Mouse (Mus musculus): Measurements from ENCODE around the gene Mill2.

- no peak for TF ChIP-seq POLR2A (IDR thresholded peaks at IDR 0.05; ENCODE audit: insufficient read depth, low read length)
- TF ChIP-seq CTCF (IDR thresholded peaks at IDR 0.05; ENCODE audit: low read depth, low read length), result no peak
- TF ChIP-seq EP300 (IDR thresholded peaks at IDR 0.05; ENCODE audit: insufficient read depth, low read depth, low read length), result no peak
Observed at GRCm38 (mm10) chr7:18821507-18821906, 18.3 kb upstream of the Mill2 start, which contains the start of gene Psg17.
